Mouse (Mus musculus) kidney, postnatal 10 days (tissue): ENCODE measurements at regions not wholly inside any gene's neighbourhood (a gene's known extent, or its start where the extent isn't known, plus 50 kb on each side); places are given as distances from the start of the nearest gene placed in this dataset.
A peak's percentile ranks its signal among the peaks of the same experiment; 100 is the strongest.
"Not testable (repeated sequence)": the region's sequence is repeated elsewhere in the genome, so short reads cannot be mapped to it uniquely, and the experiment has no call there.

Experiments used
- DNase-seq: peaks from one replicate; pipeline ENCODE4 v3.0.0; 2021; ENCODE audit warnings: mixed read lengths

GRCm38 (mm10) chr17:9278046-9278445 lies 143.8 kb upstream of the Gm17728 start:
- DNase-seq, result not testable (repeated sequence)

GRCm38 (mm10) chr17:9279481-9279880 lies 142.4 kb upstream of the Gm17728 start:
- no peak for DNase-seq

DNA sequence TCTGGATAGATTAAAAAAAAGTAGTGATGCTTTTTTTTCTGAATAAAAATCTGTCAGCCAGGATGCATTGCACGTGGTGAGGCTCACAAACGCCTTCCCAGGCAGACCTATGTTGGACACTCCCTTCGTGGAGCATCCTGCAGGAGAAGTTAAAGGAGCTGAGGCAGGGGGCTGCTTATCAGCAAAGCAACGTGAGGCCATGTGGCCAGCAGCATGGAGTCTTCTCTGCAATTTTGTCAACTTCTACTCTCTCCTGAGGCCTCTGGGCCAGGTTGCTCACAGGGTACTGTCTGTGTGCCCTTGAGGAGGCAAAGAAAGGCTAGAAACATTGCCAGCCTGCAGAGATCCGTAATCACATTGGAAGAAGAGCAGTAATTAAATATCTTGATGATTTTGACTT lies 140.0 kb upstream of the Gm17728 start:
- no peak for DNase-seq

- no peak for DNase-seq
Observed at GRCm38 (mm10) chr17:9282333-9283176, 139.3 kb upstream of the Gm17728 start.

GRCm38 (mm10) chr17:9286431-9286830 lies 135.4 kb upstream of the Gm17728 start:
- peak; percentile 5 for DNase-seq

DNA sequence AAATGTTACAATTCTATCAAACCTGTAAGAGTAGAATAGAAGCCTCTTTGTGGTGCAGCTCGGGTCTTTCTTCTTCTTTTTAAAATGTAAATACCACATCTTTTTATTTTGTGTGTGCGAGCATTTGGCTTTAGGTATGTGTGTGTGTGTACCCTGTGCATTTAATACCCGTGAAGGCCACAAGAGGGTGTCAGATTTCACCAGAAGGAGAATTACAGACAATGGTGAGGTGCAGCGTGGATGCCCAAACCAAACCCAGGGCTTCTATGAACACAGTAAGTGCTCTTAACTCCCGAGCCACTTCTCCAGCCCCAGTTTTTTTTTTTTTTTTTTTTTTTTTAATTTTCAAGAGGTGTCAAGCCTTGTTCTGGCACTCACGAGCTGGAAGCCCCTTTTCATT lies 135.0 kb upstream of the Gm17728 start:
- peak; percentile 6 for DNase-seq

DNA sequence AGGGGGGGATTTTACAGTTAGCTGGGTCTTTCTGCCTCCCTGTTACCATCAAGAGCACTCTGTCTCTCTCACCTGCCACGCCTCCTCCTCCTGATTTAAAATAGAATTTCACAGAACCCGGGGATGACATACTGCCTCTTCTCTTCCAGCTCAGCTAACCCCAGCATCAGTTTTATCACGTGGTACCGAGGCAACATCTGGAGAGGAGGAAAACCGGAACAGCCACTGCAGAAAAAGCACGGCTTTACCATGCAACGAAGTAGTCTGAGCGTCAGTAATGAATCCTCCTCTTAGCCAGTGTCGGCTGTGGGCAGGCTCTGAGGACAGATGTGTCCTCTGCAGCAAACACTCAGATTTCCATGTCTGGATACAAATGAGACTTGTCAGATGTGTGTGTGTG lies 134.2 kb upstream of the Gm17728 start:
- no peak for DNase-seq

DNA sequence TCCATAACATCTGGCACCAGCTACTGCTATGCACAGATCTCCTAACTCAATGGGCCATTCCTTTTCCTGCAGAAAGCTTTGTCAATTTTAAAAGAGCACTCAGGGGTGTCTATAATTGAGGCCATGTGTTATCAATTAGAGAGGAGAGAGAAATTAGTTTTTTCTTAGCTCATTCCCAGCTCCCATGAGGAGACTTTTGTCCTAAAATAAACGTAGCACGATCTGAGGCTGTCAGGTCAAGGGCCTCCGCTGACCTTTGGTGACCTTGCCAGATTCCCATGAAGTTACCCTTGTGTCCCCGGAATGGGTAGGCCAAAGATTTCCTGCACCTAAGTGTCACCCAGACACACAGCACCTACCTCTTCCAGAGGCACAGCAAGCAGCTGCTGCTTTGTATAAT lies 130.3 kb upstream of the Gm17728 start:
- DNase-seq, result no peak

DNA sequence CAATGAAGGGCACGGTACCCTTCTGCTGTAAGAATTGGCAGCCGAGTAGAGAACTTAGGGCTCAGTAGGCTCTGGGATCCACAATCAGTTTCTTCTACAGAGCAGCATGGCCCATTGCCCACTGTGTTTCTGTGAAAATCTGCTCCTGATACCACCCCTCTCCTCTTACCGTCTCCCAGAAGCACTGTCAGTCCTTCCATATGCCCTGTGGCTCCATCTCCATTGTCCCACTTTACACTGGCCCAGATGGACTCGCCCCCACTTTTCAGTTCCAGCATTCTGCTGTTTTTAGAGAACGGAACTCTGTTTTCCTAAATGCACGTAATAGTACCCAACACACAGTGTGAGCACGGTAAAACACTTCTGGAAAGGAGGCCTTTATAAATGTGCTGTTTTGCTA lies 129.6 kb upstream of the Gm17728 start:
- no peak for DNase-seq

DNA sequence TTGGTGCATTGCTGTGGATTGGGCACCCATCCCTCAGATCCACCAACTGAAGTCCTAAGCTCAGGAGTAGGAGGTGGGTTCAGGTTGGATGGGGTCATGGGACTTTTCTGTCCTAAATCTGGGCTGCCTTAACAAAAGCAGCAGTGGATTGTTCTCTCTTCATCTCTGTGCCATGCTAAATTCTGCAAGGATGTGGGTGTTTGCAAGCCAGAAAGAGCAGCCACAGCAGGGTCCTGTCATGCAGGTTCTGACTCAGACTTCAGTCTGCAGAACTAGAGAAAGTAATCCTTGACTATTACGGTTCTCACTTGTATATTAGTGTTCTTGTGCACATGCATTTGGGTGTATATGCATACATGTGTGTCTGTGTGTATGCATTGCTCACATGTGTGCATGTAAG lies 125.5 kb upstream of the Gm17728 start:
- DNase-seq, result no peak

- no peak for DNase-seq
Observed at GRCm38 (mm10) chr17:9298231-9298630, 123.6 kb upstream of the Gm17728 start.

DNA sequence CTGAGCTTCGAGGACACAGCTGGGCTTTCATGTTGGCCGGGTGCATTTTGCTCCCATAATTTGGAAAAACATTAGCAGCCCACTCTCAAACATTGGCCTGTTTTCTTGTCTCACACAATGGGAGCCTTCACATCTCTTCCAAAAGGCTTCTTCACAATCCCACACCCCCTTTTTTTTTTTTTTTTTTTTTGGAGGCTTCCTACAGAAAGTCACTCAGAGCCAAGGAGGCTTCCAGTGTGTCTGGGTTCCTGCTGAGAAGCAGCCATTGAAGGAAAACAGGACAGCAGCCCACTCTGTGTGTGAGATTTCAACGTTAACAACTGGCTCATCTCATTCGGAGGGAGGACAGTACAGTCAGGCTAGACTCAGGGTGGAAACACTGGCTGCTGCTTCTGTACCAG lies 120.8 kb upstream of the Gm17728 start:
- DNase-seq, result no peak

GRCm38 (mm10) chr17:9308507-9308906 lies 113.4 kb upstream of the Gm17728 start:
- DNase-seq, result no peak

DNA sequence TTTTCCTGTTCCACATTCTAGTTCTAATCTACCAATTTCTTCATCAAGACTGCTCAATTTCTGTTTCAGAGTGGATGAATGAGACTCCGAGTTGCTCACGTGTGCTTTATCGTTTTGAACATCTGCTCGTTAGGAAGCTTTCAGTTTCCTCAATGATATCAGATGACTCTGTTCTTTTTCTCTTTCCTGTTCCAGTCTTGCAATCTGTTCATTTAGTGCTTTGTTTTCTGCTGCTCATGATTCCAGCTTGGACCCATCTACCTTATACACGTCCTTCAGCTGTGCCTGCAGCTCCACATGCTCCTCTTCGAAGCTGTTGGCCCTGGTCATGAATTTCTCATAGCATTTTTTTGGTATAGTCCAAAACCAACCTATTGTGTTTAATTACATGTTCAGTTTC lies 99.1 kb upstream of the Gm17728 start:
- no peak for DNase-seq

DNA sequence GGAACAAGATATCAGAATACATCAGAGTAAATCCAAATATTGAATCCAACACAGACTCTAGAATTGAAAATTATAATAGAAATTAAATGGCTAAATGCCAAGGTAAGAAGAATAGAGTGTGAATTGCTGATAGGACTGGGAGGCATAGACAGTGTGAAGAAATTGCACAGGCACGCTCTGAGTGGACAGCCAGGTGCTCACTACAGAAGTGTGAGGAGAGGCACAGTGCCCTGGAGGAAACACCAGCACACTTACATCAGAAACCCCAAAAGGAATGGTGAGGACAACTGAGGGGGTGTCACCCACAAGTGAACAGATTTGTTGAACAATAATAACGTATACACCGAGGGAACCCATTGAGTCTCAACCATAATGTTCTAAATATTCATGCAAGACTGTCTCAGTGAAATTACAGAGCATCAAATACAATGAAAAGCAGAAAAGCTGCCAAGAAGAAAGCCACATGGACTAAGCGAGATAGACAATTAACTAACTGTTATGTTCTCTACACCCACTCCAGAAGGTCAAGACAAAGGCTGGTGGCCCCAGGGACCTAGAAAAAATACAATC lies 92.9 kb upstream of the Gm17728 start:
- DNase-seq, result no peak

- no peak for DNase-seq
Observed at GRCm38 (mm10) chr17:9357572-9358159, 64.2 kb upstream of the Gm17728 start.
